Mouse (Mus musculus) thymus, adult 2 months (tissue): Measurements from ENCODE around the gene Pde11a. TPM values are rescaled to one million over a fixed set of nuclear protein-coding genes. Genes with fewer than 3 reads are reported as not detected.

ENCODE experiments used
- DNase-seq: peaks from one replicate; pipeline ENCODE4 v3.0.0; 2021
- H3K27ac ChIP-seq: fragments of 200-500 bp; 2 replicates; pipeline ENCODE4 v1.5.1; 2012; ENCODE audit warnings: low read length, control low read depth; ENCODE audit not compliant: control insufficient read depth, insufficient read depth
- H3K27me3 ChIP-seq: fragments of 200-500 bp; 2 replicates; pipeline ENCODE4 v1.6.1; 2012; ENCODE audit warnings: mild to moderate bottlenecking, low read length, moderate library complexity, mixed read lengths; ENCODE audit not compliant: control insufficient read depth, insufficient read depth
- H3K36me3 ChIP-seq: fragments of 200-500 bp; 2 replicates; pipeline ENCODE4 v1.6.1; 2012; ENCODE audit warnings: mild to moderate bottlenecking, low read length, moderate library complexity; ENCODE audit not compliant: control insufficient read depth, insufficient read depth
- H3K4me1 ChIP-seq: fragments of 200-500 bp; replicated peaks from 2 replicates; pipeline ENCODE4 v1.6.1; 2012; ENCODE audit warnings: low read length; ENCODE audit not compliant: control insufficient read depth, insufficient read depth
- H3K4me3 ChIP-seq: fragments of 200-500 bp; 2 replicates; pipeline ENCODE4 v1.5.1; 2012; ENCODE audit warnings: mild to moderate bottlenecking, low read length, control low read depth, moderate library complexity; ENCODE audit not compliant: control insufficient read depth, insufficient read depth
- CTCF ChIP-seq: fragments of 200-500 bp; IDR thresholded peaks from 2 replicates; pipeline ENCODE4 v1.5.1; 2012; ENCODE audit warnings: mild to moderate bottlenecking, control low read depth, low read length, moderate library complexity, borderline replicate concordance; ENCODE audit not compliant: control insufficient read depth, poor library complexity, insufficient read depth; ENCODE audit errors: extremely low read depth
- POLR2A ChIP-seq: fragments of 200-500 bp; IDR thresholded peaks from 2 replicates; pipeline ENCODE4 v1.6.1; 2012; ENCODE audit warnings: mild to moderate bottlenecking, low read length, control low read depth, moderate library complexity; ENCODE audit not compliant: control insufficient read depth, poor library complexity, insufficient read depth; ENCODE audit errors: extremely low read depth
- WGBS: fragments of 180-500 bp; shearing (Covaris S2); methylation state at CpG from one replicate; pipeline ENCODE4 v1.1.7; 2018; 5-methylcytosine and 5-hydroxymethylcytosine counted together
- polyA plus RNA-seq: library from polyadenylated mRNA; depleted of rRNA; stranded (reverse); fragments of >200 nt; gene quantifications from 2 replicates; pipeline ENCODE4 v1.2.3, GENCODE M21; 2012

Gene Pde11a
- polyA plus RNA-seq, 1 experiment, result 1.7 TPM

GRCm38 (mm10) chr2:76058661-76059467, 279.7 kb downstream of the Pde11a start:
- Histone ChIP-seq H3K27ac (no peak overlapping the region), H3K4me3 (no peak overlapping the region), H3K27me3 (no peaks in the 10 kb centered on the region), H3K4me1 (no peaks in the 10 kb centered on the region), H3K36me3 (no peaks in the 10 kb centered on the region)
- TF ChIP-seq POLR2A (no peak), CTCF (no peak)
- WGBS, result 92% methylated on average over 13 of the region's 13 CpGs
- DNase-seq, result no peak

- Histone ChIP-seq H3K4me1 (no peaks in the 10 kb centered on the region), H3K4me3 (no peak overlapping the region), H3K36me3 (no peaks in the 10 kb centered on the region), H3K27me3 (no peaks in the 10 kb centered on the region), H3K27ac (no peak overlapping the region)
- no peak for DNase-seq
- WGBS, result 90% methylated on average over 7 of the region's 7 CpGs
- TF ChIP-seq CTCF, result no peak
- TF ChIP-seq POLR2A, result no peak
Measured at GRCm38 (mm10) chr2:76057555-76057954, 281.0 kb downstream of the Pde11a start.

GRCm38 (mm10) chr2:76053748-76054331, 284.7 kb downstream of the Pde11a start:
- 97% methylated on average over 14 of the region's 14 CpGs for WGBS
- DNase-seq, result no peak
- Histone ChIP-seq H3K4me1 (no peaks in the 10 kb centered on the region), H3K36me3 (no peaks in the 10 kb centered on the region), H3K4me3 (no peak overlapping the region), H3K27ac (no peak overlapping the region), H3K27me3 (no peaks in the 10 kb centered on the region)
- TF ChIP-seq CTCF (no peak), POLR2A (no peak)

GRCm38 (mm10) chr2:76052897-76053505, 285.6 kb downstream of the Pde11a start:
- no peaks in the 10 kb centered on the region for H3K36me3 ChIP-seq
- TF ChIP-seq POLR2A, result no peak
- no peak for TF ChIP-seq CTCF
- no peak for DNase-seq
- no peak overlapping the region for H3K4me3 ChIP-seq
- H3K27ac ChIP-seq, result no peak overlapping the region
- H3K4me1 ChIP-seq, result no peaks in the 10 kb centered on the region
- H3K27me3 ChIP-seq, result no peaks in the 10 kb centered on the region
- WGBS, result 90% methylated on average over 1 of the region's 1 CpGs

- DNase-seq, result no peak
- TF ChIP-seq CTCF, result no peak
- TF ChIP-seq POLR2A, result no peak
- Histone ChIP-seq H3K4me1 (no peaks in the 10 kb centered on the region), H3K4me3 (no peak overlapping the region), H3K27me3 (no peaks in the 10 kb centered on the region), H3K27ac (no peak overlapping the region), H3K36me3 (no peaks in the 10 kb centered on the region)
- WGBS, result 90% methylated on average over 11 of the region's 11 CpGs
Measured at GRCm38 (mm10) chr2:76051385-76051784, 287.2 kb downstream of the Pde11a start.

- no peaks in the 10 kb centered on the region for H3K4me1 ChIP-seq
- no peak overlapping the region for H3K4me3 ChIP-seq
- no peak for DNase-seq
- no peak overlapping the region for H3K27ac ChIP-seq
- H3K36me3 ChIP-seq, result no peaks in the 10 kb centered on the region
- TF ChIP-seq POLR2A (no peak), CTCF (no peak)
- 89% methylated on average over 4 of the region's 4 CpGs for WGBS
- no peaks in the 10 kb centered on the region for H3K27me3 ChIP-seq
Measured at GRCm38 (mm10) chr2:76050911-76051310, 287.7 kb downstream of the Pde11a start.
